Mouse (Mus musculus): ENCODE results near the gene Gm10645. TPM values are rescaled to one million over a fixed set of nuclear protein-coding genes. Genes with fewer than 3 reads are reported as not detected.

The Gm10645 gene
- polyA plus RNA-seq, 1 experiment, result 1.8 TPM

DNA sequence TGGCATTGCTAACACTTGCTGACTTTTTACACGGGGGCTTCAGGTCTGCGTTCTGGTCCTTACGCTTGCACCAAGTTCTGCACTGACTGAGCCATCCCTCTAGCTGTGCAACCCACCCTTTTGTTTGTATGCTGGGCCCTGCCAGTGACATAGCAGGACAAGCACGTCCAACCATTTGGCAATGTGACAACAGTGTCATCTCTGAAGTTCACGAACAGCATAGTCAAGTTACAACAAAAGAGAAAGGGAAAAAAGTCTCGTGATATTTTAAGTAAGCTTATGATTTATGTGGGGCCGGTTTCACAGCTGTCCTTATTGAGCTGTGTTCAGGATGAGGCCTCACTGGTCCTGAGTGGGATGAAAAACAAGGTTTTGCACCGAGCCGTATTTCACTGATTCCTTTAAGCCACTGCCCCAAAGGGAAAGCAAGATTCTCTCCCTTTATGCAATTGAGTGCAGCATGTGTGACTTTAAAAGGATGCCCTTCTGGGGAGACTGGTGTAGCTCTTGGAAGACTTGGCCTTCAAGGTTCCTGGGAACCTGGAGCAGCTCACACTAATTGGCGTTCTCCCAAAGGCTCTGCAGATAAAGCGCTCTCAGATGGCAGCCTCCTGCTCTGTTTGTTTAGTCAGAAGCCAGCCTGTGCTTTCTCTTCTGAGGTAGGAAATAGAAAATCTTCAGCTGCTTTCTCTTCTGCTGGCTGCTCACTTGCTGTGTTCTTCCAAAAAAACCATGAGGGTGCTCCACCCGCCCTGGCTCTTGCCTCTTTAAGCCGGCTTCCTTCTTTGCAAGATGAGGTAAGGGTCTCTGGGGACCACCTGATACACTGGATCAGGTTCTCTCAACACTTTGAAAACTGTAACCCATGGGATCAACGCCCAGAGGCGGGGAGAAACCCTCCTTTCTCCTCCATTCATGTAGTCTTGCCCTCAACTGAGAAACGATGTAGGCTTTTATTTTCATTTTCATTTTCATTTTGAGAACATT lies 34.5 kb upstream of the Gm10645 start:
- DNase-seq (ENCODE audit: low read depth in 1 of 2, low spot score in 2 of 2), result no peak
- no peaks in the 10 kb centered on the region for H3K36me3 ChIP-seq (ENCODE audit: control insufficient read depth, insufficient read depth, low read length)
- TF ChIP-seq CTCF (IDR thresholded peaks at IDR 0.05; ENCODE audit: extremely low read depth, insufficient read depth, insufficient read length, insufficient replicate concordance) (no peak), POLR2A (IDR thresholded peaks at IDR 0.05; ENCODE audit: low read depth, low read length) (no peak)
- peak overlapping the region; percentile 24 for H3K4me3 ChIP-seq (ENCODE audit: extremely low read depth, insufficient read depth, insufficient read length)
- WGBS, result 45% methylated on average over 16 of the region's 16 CpGs
- H3K27me3 ChIP-seq (ENCODE audit: control insufficient read depth, insufficient read depth, low read length), result no peaks in the 10 kb centered on the region
- H3K27ac ChIP-seq (ENCODE audit: insufficient read depth, low read length), result no peak overlapping the region
- H3K4me1 ChIP-seq (ENCODE audit: control insufficient read depth, insufficient read depth, insufficient read length), result no peaks in the 10 kb centered on the region; the same call in 1 of the 2 replicates

GRCm38 (mm10) chr8:83199715-83200114 lies 33.7 kb upstream of the Gm10645 start:
- no peaks in the 10 kb centered on the region for H3K27me3 ChIP-seq (ENCODE audit: control insufficient read depth, insufficient read depth, low read length)
- H3K36me3 ChIP-seq (ENCODE audit: control insufficient read depth, insufficient read depth, low read length), result no peaks in the 10 kb centered on the region
- no peak for DNase-seq (ENCODE audit: low read depth in 1 of 2, low spot score in 2 of 2)
- H3K4me1 ChIP-seq (ENCODE audit: control insufficient read depth, insufficient read depth, insufficient read length), result no peaks in the 10 kb centered on the region; the same call in 1 of the 2 replicates
- H3K27ac ChIP-seq (ENCODE audit: insufficient read depth, low read length), result no peak overlapping the region
- H3K4me3 ChIP-seq (ENCODE audit: extremely low read depth, insufficient read depth, insufficient read length), result no peak overlapping the region
- TF ChIP-seq POLR2A (IDR thresholded peaks at IDR 0.05; ENCODE audit: low read depth, low read length) (no peak), CTCF (IDR thresholded peaks at IDR 0.05; ENCODE audit: extremely low read depth, insufficient read depth, insufficient read length, insufficient replicate concordance) (no peak)
- WGBS, result 83% methylated on average over 8 of the region's 8 CpGs

DNA sequence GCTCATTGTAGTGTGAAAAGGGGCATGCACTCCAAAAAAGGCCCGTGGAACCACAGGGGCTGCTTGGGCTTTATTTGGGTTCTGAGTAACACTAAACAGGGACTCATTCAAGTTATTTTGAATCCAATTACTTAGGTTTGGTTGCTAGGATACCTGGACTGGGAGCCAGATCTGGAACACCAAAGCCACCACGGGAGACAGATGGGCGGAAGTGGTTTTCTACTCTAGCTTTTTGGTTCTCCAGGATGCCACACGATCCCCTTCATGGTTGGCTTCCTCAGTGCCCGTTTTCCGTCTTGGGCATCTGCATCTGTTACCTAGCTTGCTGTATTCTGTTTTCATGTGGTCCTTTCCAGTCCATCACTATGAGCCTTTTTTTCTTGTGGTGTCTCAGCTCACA lies 30.1 kb upstream of the Gm10645 start:
- no peak for DNase-seq (ENCODE audit: low read depth in 1 of 2, low spot score in 2 of 2)
- TF ChIP-seq CTCF (IDR thresholded peaks at IDR 0.05; ENCODE audit: extremely low read depth, insufficient read depth, insufficient read length, insufficient replicate concordance) (no peak), POLR2A (IDR thresholded peaks at IDR 0.05; ENCODE audit: low read depth, low read length) (no peak)
- 72% methylated on average over 6 of the region's 6 CpGs for WGBS

DNA sequence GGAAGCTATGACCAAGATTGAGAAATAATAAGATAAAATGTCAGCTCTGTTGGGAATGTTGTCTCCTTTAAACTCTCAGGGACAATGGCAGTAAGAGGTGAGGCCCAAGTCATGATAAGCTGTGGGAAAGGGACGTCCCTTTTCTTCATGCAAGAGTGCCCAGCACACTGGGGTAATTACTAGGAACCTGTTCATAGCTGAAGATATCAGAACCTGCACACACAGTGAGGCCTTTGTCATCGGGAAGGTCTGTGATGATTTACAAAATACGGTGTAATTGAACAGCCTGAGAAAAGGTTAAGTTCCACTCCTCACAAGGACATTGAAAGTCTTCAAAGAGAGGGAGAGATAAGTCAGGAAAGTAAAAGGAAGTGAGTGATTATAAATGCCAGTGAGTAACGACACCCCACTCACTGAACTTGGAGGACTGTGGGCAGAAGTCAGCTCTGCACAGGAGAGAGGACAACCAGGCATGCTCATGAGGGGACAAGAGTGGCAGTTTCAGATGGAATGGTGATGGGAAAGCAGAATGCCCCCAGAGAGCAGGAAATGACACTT lies 23.6 kb upstream of the Gm10645 start:
- no peaks in the 10 kb centered on the region for H3K36me3 ChIP-seq (ENCODE audit: control insufficient read depth, insufficient read depth, low read length)
- TF ChIP-seq CTCF (IDR thresholded peaks at IDR 0.05; ENCODE audit: extremely low read depth, insufficient read depth, insufficient read length, insufficient replicate concordance), result no peak
- TF ChIP-seq POLR2A (IDR thresholded peaks at IDR 0.05; ENCODE audit: low read depth, low read length), result no peak
- DNase-seq (ENCODE audit: low read depth in 1 of 2, low spot score in 2 of 2), result no peak
- WGBS, result 61% methylated on average over 4 of the region's 4 CpGs
- peaks cover 2% of the 10 kb centered on the region; the same call in 1 of the 2 replicates for H3K4me1 ChIP-seq (ENCODE audit: control insufficient read depth, insufficient read depth, insufficient read length)
- no peaks in the 10 kb centered on the region for H3K27me3 ChIP-seq (ENCODE audit: control insufficient read depth, insufficient read depth, low read length)
- no peak overlapping the region for H3K4me3 ChIP-seq (ENCODE audit: extremely low read depth, insufficient read depth, insufficient read length)
- no peak overlapping the region for H3K27ac ChIP-seq (ENCODE audit: insufficient read depth, low read length)

More for the DNA sequence above, 30.1 kb upstream of the Gm10645 start:
- H3K36me3 ChIP-seq (ENCODE audit: control insufficient read depth, insufficient read depth, low read length), result no peaks in the 10 kb centered on the region
- no peak overlapping the region for H3K4me3 ChIP-seq (ENCODE audit: extremely low read depth, insufficient read depth, insufficient read length)
- H3K27ac ChIP-seq (ENCODE audit: insufficient read depth, low read length), result no peak overlapping the region
- no peaks in the 10 kb centered on the region for H3K27me3 ChIP-seq (ENCODE audit: control insufficient read depth, insufficient read depth, low read length)
- H3K4me1 ChIP-seq (ENCODE audit: control insufficient read depth, insufficient read depth, insufficient read length), result no peaks in the 10 kb centered on the region; the same call in 1 of the 2 replicates

GRCm38 (mm10) chr8:83187363-83187962 lies 21.5 kb upstream of the Gm10645 start:
- TF ChIP-seq CTCF (IDR thresholded peaks at IDR 0.05; ENCODE audit: extremely low read depth, insufficient read depth, insufficient read length, insufficient replicate concordance) (no peak), POLR2A (IDR thresholded peaks at IDR 0.05; ENCODE audit: low read depth, low read length) (no peak)
- Histone ChIP-seq H3K27me3 (ENCODE audit: control insufficient read depth, insufficient read depth, low read length) (no peaks in the 10 kb centered on the region), H3K4me3 (ENCODE audit: extremely low read depth, insufficient read depth, insufficient read length) (no peak overlapping the region), H3K36me3 (ENCODE audit: control insufficient read depth, insufficient read depth, low read length) (no peaks in the 10 kb centered on the region), H3K27ac (ENCODE audit: insufficient read depth, low read length) (no peak overlapping the region), H3K4me1 (ENCODE audit: control insufficient read depth, insufficient read depth, insufficient read length) (peaks cover 2% of the 10 kb centered on the region; the same call in 1 of the 2 replicates)
- no peak for DNase-seq (ENCODE audit: low read depth in 1 of 2, low spot score in 2 of 2)
- 94% methylated on average over 10 of the region's 10 CpGs for WGBS

DNA sequence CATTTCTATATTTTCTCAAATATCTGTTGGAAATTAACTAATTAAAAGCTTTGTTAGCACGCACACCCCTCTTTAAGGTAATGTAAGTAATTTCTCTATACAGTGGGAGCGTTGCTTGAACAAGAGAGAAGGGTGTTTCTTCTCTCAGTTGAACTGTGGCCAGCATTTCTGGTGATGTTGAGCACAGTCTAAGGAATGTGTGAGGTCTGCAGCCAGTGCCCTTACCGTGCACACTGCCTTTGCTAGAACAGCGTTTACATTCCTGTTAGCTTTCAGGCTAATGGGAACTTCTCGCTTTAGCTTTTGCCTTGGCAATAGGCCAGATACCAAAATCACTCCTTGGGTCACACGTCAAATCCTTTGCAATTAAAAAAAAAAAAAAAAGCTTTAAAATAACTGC lies 20.4 kb upstream of the Gm10645 start:
- WGBS, result 79% methylated on average over 6 of the region's 6 CpGs

More for the DNA sequence above, 20.4 kb upstream of the Gm10645 start:
- H3K4me3 ChIP-seq (ENCODE audit: extremely low read depth, insufficient read depth, insufficient read length), result no peak overlapping the region
- H3K36me3 ChIP-seq (ENCODE audit: control insufficient read depth, insufficient read depth, low read length), result no peaks in the 10 kb centered on the region
- no peak overlapping the region for H3K27ac ChIP-seq (ENCODE audit: insufficient read depth, low read length)
- peaks cover 2% of the 10 kb centered on the region; the same call in 1 of the 2 replicates for H3K4me1 ChIP-seq (ENCODE audit: control insufficient read depth, insufficient read depth, insufficient read length)
- H3K27me3 ChIP-seq (ENCODE audit: control insufficient read depth, insufficient read depth, low read length), result no peaks in the 10 kb centered on the region
- no peak for TF ChIP-seq POLR2A (IDR thresholded peaks at IDR 0.05; ENCODE audit: low read depth, low read length)
- no peak for TF ChIP-seq CTCF (IDR thresholded peaks at IDR 0.05; ENCODE audit: extremely low read depth, insufficient read depth, insufficient read length, insufficient replicate concordance)
- DNase-seq (ENCODE audit: low read depth in 1 of 2, low spot score in 2 of 2), result no peak

All from spleen, adult 2 months (tissue).